Mouse (Mus musculus) erythroblast, embryonic 14.5 days (primary cell): ENCODE data around the gene Zswim3.

Experiments used
- GATA1 ChIP-seq: IDR thresholded peaks from 2 replicates; pipeline ENCODE4 v1.6.1; 2012; ENCODE audit warnings: low read length, inconsistent platforms, mixed read lengths
- TAL1 ChIP-seq: IDR thresholded peaks from 3 replicates; pipeline ENCODE4 v1.6.1; 2012; ENCODE audit warnings: low read length, inconsistent platforms, mixed read lengths

DNA sequence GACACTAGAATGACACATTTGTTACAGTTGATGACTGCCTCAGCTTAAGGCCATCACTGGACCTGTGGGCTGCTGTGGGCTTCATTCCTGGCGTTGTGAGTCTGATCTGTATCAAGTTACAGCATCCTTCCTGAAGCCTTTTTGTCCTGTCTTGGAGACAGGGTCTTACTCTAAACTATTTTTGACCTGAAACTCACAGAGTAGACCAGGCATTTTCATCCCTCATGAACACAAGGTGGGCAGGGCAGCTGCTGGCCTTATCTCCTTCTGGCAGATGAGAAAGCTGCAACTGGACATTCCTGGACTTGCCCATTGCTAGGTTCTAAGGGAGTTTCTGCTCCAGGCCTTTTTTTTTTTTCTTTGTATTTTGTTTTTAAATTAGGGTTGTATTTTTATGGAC lies 46.2 kb upstream of the Zswim3 start:
- TF ChIP-seq GATA1: peak; percentile 75
- TF ChIP-seq TAL1: peak; percentile 86
